Mouse (Mus musculus) adrenal gland, postnatal 0 days (tissue): ENCODE data around the gene Phf11d. TPM values are rescaled to one million over a fixed set of nuclear protein-coding genes. Genes with fewer than 3 reads are reported as not detected.

Source experiments
- polyA plus RNA-seq: library from polyadenylated mRNA; unstranded; fragments of >200 nt; fragmentation: Nextera tagmentation; extraction: Ambion mirVana; gene quantifications from 2 replicates; pipeline ENCODE4 v1.2.1, GENCODE M21; 2015

Phf11d gene
- polyA plus RNA-seq = 6.9 and 8.3 TPM in 2 replicates

GRCm38 (mm10) chr14:59365244-59365644 is at the start of gene Phf11d:
Gene Phf11d, minus strand, starts transcription at chr14:59365470.

GRCm38 (mm10) chr14:59395281-59395680 is 30.0 kb upstream of the Phf11d start, which contains the start of gene Phf11c:
Gene Phf11c, minus strand, starts transcription at chr14:59395381.

GRCm38 (mm10) chr14:59341189-59341588 is 24.1 kb downstream of the Phf11d start, which contains the start of gene Phf11b:
Gene Phf11b, minus strand, starts transcription at chr14:59341351.

Other genes starting within 250 kb of the Phf11d start
- gene 1700129C05Rik, start 222.6 kb downstream of the Phf11d start, polyA plus RNA-seq = not detected in 2 replicates
- not detected in 2 replicates for gene Gm5142, start 186.7 kb downstream of the Phf11d start, polyA plus RNA-seq
- 27.0 and 32.6 TPM in 2 replicates for gene Rcbtb1, start 164.3 kb downstream of the Phf11d start, polyA plus RNA-seq
- 0.18 and 0.54 TPM in 2 replicates for gene Gm6904, start 105.3 kb downstream of the Phf11d start, polyA plus RNA-seq
- 0.39 and 0.51 TPM in 2 replicates for gene Phf11a, start 67.9 kb downstream of the Phf11d start, polyA plus RNA-seq
- 2.2 and 2.7 TPM in 2 replicates for gene Phf11b, start 24.1 kb downstream of the Phf11d start, polyA plus RNA-seq
- gene Phf11c, start 29.9 kb upstream of the Phf11d start, polyA plus RNA-seq = 0.29 and 0.41 TPM in 2 replicates
- 5.8 and 7.2 TPM in 2 replicates for gene Setdb2, start 75.4 kb upstream of the Phf11d start, polyA plus RNA-seq
- gene Cab39l, start 75.5 kb upstream of the Phf11d start, polyA plus RNA-seq = 25.6 and 30.3 TPM in 2 replicates
- gene Cdadc1, start 232.5 kb upstream of the Phf11d start, polyA plus RNA-seq = 57.9 and 66.3 TPM in 2 replicates